Mouse (Mus musculus) CH12.LX (cell line): ENCODE data around the gene Tufm.

Experiments
- CTCF ChIP-seq, 2 experiments: IDR thresholded peaks in 1 of 2; conservative IDR thresholded peaks in 1 of 2; 2 replicates each; pipeline ENCODE4 v1.5.1; 2011 to 2012; ENCODE audit warnings: low read depth in 2 of 2, low read length in 2 of 2, improper control_type of control experiment in 1 of 2, inconsistent platforms in 1 of 2, mild to moderate bottlenecking in 1 of 2, moderate library complexity in 1 of 2
- ELF1 ChIP-seq: IDR thresholded peaks from 2 replicates; pipeline ENCODE4 v1.6.1; 2014; ENCODE audit warnings: low read depth, mild to moderate bottlenecking, inconsistent platforms, low read length, improper control_type of control experiment
- ETS1 ChIP-seq: conservative IDR thresholded peaks from 2 replicates; pipeline ENCODE4 v1.6.1; 2012; ENCODE audit warnings: low read depth, mild to moderate bottlenecking, inconsistent platforms, low read length, improper control_type of control experiment, moderate library complexity
- JUND ChIP-seq: conservative IDR thresholded peaks from 2 replicates; pipeline ENCODE4 v1.6.1; 2011; ENCODE audit warnings: low read depth, low read length, improper control_type of control experiment
- MAZ ChIP-seq: IDR thresholded peaks from 2 replicates; pipeline ENCODE4 v1.6.1; 2012; ENCODE audit warnings: low read depth, mild to moderate bottlenecking, inconsistent platforms, low read length, improper control_type of control experiment, moderate library complexity
- MYC ChIP-seq: IDR thresholded peaks from 2 replicates; pipeline ENCODE4 v1.6.1; 2011; ENCODE audit warnings: low read depth, mild to moderate bottlenecking, improper control_type of control experiment, low read length
- RAD21 ChIP-seq: IDR thresholded peaks from 2 replicates; pipeline ENCODE4 v1.6.1; 2011; ENCODE audit warnings: low read depth, mild to moderate bottlenecking, low read length, improper control_type of control experiment, moderate library complexity
- UBTF ChIP-seq: IDR thresholded peaks from 2 replicates; pipeline ENCODE4 v1.6.1; 2012; ENCODE audit warnings: low read depth, mild to moderate bottlenecking, inconsistent platforms, low read length, improper control_type of control experiment, moderate library complexity
- ZMIZ1 ChIP-seq: IDR thresholded peaks from 2 replicates; pipeline ENCODE4 v1.6.1; 2012; ENCODE audit warnings: low read depth, mild to moderate bottlenecking, inconsistent platforms, low read length, improper control_type of control experiment

DNA sequence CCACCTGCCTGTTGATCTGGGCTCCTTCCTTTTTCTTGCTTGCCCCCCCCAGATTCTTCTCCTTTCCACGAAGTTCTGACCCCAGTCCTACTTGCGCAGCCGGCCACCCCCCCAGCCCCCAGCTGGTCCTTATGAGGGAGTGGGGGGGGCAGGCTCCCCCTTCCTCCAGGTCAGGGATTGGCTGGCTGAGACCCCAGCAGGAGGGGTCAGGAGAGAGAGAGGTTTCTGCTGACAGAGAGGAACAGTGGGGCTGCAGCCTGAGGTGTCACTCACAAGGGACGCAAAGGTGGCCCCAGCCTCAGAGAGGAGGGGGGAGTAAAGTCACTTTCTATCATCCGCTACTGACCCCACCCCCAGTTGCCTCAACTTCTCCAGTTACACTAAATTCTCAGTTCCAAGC lies 24.2 kb upstream of the Tufm start, which contains the start of gene Atp2a1:
- TF ChIP-seq ZMIZ1 (no peak), CTCF (conservative IDR thresholded peaks at IDR 0.05 in 1 of 2, IDR thresholded peaks at IDR 0.05 in 1 of 2; ENCODE audit: low read depth in 2 of 2, low read length in 2 of 2) (no peak), MYC (no peak), UBTF (no peak), RAD21 (no peak), ETS1 (no peak), ELF1 (no peak), MAZ (no peak), JUND (no peak)
